Mouse (Mus musculus): ENCODE measurements around the gene Arf4.

GRCm38 (mm10) chr14:26637025-26637850, 636 bp upstream of the Arf4 start:
- TF ChIP-seq CTCF (IDR thresholded peaks at IDR 0.05; ENCODE audit: low read depth): no peak
- no peak; the same call in 1 of the 2 replicates for TF ChIP-seq EP300 (IDR thresholded peaks at IDR 0.05; ENCODE audit: low read depth)

All from liver, embryonic 14.5 days (tissue).